Mouse (Mus musculus): ENCODE results near the gene Lsm14a.

Lsm14a gene

DNA sequence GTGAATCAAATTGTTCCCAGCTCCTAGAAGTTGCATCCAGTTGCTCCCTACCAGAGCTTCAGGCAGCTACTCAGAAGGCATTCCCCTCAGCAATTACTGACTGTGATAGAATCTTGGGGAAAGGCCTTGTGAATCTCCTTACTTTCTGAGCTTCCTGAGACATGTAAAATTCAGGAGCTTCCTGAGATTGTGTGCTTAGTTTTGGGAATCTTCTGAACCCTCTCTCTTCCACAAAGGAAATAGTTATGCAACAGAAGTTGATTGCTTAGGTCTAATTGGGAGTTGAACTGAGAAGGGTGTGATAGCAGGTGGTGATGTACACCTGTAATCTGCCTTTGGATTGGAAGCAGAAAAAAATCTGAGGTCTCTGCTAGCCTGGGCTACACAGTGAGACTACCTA lies at the start of gene Lsm14a:
TSS of gene Lsm14a (minus strand) at position 101 of the 400 bp plus-strand sequence.
- DNase-seq (ENCODE audit: low spot score) = no peak

DNA sequence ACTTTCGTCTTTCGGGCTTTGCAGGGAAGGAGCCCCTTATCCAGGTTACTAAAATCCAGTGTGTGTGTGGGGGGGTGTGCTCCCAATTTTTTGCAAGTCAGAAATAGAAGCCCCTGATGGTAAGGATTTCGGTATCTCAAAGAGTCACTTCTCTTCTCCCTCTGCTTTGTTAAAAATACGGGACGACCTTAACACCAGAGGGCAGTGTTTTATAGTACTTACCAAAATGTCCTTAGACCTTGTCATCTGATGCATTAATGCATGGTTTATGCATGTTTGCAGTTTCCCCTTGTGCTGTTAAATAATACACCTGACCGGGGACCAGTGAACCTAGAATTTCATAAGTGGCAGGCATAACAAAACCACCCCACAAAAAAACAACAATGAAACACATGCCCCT lies 45.8 kb upstream of the Lsm14a start:
- DNase-seq (ENCODE audit: low spot score) = no peak

DNA sequence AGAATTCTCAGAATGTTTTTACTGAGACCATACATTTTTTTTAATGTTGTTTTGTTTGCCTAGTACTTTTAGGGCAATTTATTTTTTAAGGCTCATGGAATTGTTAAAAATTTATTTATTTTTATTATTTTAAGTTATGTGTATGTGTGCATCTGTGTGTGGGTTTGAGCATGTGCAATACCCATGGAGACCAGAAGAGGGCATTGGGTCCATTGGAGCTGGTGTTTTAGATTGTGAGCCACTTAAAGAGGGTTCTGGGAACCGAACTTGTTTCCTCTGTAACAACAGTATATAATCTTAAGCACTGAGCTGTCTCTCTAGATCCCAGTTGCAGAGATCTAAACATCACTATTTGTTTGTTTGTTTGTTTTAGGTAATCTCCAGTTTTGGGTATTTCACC lies 40.5 kb upstream of the Lsm14a start:
- DNase-seq (ENCODE audit: low spot score) = no peak

DNA sequence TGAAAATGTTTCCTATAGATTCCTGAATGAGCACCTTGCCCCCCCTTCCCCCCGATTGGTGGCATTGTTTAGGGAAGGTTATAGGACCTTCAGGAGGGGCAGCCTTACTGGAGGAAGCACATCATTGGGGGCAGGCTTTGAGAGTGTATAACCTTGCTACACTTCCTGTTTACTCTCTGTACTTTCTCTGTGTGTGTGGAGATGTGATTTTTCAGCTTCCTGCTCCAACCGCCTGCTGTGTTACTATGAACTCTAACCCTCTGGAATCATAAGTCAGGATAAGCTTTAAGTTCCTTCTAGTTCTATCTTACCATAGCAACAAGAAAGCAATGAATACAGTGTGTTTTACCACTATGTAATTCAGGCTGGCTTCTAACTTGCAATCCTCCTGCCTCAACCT lies 28.1 kb upstream of the Lsm14a start:
- no peak for DNase-seq (ENCODE audit: low spot score)

DNA sequence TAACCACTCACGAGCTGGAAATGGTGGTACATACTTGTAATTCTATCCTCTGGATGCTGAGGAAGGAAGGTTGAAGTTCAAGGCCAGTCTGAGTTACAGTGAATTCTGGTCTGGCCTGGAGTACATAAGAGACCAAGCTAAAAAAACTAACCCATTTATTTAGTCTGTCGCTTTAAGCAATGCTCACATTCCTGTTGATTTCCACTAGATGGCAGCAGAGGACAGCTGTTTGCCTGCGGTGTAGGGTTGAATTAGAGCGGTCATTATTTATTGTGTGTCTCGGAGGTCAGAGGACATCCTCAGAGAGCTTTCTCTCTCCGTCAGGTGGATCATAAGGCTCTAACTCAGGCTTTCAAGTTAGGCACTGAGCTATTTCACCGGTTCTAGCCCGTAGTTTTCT lies 14.4 kb upstream of the Lsm14a start:
- DNase-seq (ENCODE audit: low spot score) = no peak

DNA sequence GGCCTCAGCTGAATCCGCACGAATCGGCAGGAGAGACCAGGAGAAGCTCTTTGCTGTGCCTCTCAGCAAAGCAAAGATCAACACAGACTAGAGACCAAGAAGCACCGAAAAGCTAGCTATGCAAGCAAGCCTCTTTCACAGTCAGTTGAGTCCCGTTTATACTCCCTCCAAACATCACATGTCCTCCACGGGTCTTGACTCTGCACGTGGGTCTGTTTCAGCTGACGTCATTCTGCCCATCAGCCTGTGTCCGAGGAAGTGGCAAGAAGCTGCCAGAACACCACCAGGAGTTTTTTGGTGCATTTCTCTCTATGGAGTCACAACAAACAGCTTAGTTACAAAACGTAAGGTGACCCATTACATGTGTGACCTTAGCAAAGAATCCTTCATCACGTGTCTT lies 10.8 kb upstream of the Lsm14a start:
- no peak for DNase-seq (ENCODE audit: low spot score)

DNA sequence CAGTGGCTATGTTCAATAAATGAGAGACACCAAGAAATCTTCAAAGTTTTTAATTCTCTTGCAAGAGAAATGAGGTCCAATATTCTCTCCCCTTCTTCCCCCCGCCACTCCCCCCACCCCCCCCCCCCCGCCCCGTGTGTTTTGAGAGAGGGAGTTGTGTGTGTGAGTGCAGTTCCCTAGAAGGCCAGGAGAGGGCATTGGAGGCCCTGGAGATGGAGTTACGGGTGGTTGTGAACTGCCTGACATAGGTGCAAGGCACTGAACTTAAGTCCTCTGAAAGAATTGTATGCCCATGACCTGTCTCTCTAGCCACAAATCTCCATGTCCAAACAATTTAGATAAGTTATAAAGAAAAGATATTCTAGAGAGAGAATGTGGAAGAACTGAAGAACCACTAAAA lies 7.0 kb upstream of the Lsm14a start:
- no peak for DNase-seq (ENCODE audit: low spot score)

DNA sequence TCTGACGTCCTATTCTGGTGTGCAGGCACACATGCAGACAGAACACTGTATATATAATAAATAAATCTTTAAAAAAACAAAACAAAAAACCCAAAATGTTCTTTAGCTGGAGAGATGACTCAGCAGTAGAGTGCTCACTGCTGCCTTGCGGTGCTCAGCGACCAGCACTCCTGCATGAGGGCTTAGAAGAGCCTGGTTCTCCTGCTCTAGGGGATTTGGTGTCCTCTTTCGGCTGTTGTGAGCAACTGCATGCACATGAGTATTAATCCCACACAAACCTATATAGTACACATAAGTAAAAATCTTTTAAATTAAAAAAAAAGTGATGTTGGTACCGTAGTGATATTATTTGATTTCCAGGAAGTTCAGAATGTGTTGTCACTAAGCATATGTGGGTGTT lies 5.7 kb upstream of the Lsm14a start:
- DNase-seq (ENCODE audit: low spot score) = no peak

DNA sequence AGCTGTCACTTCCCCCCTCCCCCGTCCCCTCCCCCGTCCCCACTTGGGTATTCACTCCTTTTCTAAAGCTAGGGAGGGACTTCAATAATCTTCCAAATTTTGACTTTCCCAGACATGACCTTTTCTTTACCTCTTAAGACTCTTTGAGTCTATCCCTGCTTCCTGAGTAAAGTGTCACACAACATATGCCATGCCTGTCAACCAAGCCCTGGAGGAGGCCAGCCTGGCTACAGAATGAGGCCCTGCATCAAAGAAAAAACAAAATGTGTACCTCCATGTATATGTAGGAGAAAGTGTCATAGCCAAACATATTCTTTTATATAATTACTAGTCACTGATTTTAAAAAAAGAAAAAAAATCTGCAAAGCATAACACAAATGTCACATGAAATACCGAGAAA lies 3.7 kb upstream of the Lsm14a start:
- DNase-seq (ENCODE audit: low spot score) = no peak

DNA sequence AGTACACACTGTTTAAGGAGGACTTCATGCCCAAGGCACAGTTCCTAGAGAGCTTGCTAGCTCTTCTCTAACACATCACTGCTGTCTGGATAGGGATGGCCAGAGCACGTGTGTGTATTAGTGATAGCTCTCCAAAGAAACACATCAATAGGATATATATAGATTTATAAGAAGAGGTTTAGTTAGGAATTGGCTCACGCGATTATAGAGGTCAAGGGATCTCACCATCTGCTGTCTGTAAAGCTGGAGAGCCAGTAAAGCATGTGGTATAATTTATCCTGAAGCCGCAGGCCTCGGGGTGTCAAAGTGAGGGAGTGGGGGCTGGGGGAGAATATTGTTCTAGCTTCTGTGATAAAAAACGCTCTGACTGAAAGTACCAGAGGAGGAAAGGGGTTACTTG lies 2.6 kb upstream of the Lsm14a start:
- no peak for DNase-seq (ENCODE audit: low spot score)

DNA sequence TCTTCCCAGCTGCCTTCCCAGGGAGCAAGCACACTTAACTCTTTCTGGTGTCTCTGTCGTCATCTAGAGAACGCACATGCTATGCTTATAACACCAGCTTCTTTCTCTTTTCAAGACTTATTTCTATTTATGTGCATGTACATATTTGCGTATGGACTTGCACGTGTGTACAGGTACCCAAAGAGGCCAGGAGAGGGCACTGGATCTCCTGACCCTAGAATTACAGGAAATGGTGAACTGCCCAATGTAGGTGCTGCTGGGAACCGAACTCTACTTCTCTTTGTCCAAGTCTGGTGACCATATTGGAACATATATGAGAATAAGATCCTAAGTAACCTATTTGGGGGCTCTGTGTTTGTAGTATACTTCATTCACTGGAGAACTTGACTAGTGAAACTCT lies 1.5 kb upstream of the Lsm14a start:
- DNase-seq (ENCODE audit: low spot score) = no peak

DNA sequence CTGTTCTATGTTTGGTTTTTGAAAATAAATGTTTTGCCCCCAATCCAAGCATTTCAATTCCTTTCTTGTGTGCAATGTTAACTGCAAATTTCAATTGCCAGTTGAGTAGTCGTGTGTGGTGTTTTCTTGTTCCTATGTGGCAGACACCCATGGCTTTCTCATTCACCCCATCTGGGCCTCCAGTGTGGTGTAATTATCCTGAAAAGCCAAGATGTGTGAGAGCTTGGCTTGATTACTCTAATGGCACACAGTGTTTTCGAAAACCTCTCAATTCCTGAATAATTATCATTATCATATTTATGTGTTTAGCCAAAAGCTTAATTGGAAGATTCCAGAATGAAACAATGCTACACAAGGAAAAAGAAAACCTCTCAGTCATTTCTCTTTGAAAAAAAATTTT lies 976 bp upstream of the Lsm14a start:
- no peak for DNase-seq (ENCODE audit: low spot score)

DNA sequence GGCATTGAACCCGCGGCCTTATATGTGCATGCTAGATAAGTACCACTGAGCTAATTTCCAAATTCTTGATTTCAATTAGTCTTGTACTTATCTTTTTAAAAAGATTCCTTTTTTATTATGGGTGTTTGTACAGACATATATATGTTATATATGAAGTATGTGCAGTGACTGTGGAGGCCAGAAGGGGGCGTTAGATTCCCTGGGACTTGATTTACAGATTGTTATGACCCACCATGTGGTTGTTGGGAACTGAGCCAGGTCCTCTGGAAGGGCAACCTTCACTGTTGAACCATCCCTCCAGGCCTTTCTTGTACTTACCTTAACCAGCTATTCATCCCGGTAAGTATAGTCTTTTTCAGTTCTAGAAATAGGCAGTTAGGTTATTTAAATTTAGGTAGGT lies 780 bp downstream of the Lsm14a start:
- no peak for DNase-seq (ENCODE audit: low spot score)

DNA sequence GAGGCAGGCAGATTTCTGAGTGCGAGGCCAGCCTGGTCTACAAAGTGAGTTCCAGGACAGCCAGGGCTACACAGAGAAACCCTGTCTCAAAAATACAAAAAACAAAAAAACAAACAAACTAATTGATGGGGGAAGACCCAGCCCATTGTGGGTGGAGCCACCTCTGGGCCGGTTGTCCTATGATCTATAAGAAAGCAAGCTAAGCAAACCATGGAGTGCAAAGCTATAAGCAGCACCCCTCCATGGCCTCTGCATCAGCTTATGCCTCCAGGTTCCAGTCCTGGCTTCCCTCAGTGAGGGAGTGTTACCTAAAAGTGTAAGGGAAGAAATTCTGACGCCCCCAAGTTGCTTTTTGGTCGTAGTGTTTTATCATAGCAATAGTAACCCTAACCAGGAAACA lies 1.4 kb downstream of the Lsm14a start:
- no peak for DNase-seq (ENCODE audit: low spot score)

DNA sequence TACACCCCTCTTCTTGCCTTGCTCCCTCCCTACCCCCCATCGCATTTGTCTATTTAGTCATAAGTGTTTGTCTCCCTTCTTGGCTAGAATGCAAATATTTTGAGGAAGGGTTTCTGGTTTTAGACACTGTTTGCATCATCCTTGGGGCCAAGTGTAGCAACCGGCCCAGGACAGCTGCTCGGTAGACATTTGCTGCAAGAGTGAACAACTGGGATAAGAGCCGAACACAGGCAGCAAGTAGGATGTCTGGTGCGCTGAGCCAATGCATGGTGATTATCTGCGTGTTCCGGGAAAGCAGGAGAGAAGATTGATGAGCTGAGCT lies 2.3 kb downstream of the Lsm14a start:
- no peak for DNase-seq (ENCODE audit: low spot score)

DNA sequence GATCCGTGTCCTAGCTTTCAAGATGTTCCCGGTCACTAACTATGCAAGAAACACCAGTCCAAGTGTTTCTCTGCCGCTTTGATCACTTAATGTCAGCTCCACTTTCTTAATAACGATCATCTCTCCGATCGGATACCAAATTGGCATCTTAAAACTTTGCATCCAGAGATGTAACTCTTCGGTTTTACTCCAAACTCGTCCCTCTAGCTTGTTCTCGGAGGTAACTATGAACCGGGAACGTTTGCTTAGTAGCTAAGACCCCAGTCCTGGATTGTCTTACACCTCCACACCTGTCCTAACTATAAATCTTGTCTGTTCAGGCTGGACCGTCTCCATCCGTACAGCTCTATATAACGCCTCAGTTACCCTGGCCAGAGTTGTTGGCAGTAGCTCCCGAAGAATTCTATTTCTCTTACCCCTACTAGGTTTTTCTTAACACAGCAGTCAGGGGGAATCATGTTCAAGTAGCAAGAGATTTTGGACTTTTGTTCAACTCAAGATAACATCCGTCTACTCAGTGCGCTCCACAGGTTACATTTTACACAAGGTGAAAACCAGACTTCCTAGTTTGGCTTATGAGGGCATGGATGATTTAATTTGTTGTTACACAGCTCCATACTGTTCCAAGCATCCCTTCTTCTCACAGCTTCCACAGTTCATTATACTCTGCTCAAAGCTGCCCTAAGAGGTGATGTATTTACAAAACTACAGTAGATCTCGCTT lies 2.8 kb downstream of the Lsm14a start:
- DNase-seq (ENCODE audit: low spot score) = no peak

DNA sequence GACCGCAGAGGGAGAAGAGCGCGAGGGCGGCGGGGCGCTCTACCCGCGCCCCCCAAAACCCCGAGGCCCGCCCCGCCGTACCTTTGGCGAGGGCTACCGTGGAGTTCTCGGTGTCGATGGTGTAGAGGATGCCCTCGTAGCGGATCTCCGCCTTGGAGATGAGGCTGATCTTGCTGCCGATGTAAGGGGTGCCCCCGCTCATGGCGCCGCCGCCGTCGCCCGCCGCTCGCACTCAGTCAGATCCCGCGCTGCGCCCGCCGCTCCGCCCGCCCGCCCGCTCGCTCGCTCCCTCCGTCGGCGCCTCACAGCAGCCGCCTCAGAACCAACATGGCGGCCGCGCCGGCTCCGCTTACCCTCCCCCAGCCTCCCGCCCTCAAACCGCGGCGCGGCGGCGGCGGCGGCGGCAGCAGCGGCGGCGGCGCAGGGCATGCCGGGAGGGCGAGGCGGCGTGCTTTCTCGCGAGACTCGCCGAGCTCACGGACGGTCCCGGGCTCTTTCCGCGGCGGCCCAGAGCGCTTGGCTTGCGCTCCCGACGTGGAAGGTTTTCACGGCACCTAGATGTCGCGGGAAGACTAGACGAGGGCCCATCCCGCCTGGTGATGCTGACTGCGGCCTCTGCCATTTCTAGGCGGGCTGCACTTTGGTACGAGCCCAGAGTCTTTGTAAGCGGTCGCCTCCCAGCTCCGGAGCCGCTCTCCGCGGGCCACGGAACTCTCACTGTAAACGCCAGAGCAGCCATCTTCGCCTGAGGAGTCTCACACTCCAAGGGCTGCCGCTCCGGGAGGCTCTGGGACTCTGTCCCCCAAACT lies 3.6 kb downstream of the Lsm14a start:
- peak; percentile 86 for DNase-seq (ENCODE audit: low spot score)

DNA sequence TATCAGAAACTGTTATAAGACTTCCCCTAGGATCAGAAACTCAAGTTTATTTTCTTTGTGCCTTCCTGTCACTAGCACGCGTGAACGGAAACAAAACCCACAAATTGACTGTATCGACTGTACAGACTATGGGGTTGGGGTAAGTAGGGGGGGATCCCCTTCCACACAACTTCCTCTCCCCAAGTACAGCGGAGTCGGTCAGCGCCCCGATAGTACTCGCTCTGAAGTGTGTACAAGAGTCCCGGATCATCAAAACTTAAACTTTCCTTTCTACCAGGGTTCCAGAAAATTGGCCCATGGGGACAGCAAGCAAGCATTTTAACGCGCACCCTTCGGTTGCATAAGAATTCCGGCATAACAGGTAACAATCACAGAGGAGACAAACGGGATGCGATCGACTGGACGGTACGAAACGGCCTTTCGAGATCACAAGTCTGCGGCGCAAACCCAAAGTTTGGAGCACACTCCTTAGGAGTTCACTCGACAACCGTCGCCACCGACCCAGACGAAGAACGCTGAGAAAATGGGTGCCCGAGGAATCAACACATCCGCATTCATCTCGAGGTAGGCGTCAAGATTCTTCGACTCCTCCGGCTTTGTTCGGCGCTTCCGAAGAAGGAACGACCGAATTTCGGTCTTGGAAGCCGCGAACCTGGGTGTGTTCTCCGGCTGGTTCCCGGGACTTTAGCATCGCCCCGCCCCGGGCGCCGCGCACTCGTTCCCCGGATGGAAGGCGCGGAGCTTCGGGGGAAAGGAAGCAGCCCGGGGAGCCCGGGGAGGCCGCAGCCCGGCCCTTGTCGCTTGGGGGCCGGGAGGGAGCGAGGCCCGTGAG lies 4.5 kb downstream of the Lsm14a start:
- peak; percentile 30 for DNase-seq (ENCODE audit: low spot score)

DNA sequence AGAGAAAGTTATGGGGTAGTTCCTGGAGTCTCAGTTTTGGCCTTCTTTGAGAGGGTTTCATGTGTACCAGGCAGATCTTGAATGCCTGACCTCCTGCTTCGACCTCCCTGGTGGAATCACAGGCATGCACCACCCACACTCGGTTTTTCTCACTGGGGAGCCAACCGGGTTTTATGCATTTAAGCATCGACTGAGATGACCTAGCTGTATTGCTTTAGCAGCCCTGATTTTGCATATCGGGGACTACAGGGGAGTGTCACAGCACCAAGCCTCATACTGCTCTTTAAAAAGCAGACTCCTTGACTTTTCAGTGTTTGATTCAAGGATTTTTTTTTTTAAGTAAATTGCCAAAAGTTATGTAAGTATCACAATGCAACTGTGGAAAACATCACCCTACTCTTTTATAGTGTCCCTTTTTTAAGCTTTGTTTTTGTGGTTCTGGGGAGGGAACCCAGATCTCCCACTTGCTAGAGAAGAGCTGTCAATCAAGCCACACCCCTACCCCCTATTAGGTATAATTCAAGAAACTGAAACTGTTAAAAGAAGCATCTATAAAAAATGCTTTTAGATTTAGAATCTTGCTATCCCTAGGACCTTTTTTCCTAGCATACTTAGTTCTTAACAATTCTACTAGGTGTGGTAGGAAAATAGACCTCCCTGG lies 5.2 kb downstream of the Lsm14a start:
- DNase-seq (ENCODE audit: low spot score) = no peak

DNA sequence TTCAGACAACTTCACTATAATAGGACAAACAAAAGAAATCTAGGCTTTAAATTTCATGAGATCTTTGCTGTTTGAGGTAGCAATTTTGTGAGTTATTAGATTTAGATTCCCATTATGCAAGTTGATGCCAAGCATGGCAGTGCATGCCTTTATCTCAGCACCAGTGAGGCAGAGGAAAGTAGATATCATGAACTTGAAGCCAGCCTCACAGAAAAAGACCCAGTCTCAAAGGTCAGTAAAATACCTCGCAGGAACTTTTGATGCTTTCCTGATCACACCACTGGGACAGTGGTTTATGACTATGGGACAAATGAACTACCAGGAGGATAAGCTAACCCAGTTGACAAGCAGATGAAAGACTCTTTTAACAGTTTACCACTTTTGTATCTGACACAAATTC lies 10.3 kb downstream of the Lsm14a start:
- no peak for DNase-seq (ENCODE audit: low spot score)

DNA sequence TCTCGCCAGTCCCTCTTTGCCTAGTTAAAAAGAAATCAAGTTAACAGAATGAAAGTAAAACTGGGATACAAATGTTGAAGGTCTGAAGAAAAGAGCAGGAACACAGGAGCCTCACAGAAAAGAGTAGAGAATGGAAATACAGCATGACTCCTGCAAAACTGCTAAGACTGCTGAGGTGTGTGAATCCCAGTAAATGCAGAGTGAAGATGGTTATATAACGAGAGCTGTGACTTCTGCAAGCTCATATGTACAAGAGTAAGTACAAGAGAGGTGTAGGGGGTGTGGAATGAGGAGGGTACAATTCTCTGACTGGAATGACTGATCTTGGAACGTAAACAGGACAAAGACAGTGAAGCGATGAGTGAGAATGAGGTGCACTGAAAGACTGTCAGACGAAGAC lies 11.4 kb downstream of the Lsm14a start:
- no peak for DNase-seq (ENCODE audit: low spot score)

DNA sequence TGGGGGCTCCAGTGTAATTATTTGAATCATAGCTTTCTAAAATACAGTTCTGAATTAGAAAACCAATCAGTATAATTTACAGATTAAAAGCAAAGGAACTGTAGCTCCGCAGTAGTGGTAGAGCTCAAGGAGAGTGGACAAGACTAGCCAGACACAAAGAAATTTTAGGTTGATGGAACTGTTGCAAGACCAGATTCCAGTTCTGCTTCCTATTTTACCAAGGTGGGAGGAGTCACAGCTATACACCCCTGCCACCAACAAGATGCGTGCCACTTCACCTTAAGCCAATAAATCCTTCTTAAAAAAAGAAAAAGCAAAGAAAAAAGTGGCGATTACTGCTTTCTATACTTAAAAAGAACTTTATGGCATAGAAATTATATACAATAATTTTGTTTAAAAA lies 12.8 kb downstream of the Lsm14a start:
- DNase-seq (ENCODE audit: low spot score) = no peak

DNA sequence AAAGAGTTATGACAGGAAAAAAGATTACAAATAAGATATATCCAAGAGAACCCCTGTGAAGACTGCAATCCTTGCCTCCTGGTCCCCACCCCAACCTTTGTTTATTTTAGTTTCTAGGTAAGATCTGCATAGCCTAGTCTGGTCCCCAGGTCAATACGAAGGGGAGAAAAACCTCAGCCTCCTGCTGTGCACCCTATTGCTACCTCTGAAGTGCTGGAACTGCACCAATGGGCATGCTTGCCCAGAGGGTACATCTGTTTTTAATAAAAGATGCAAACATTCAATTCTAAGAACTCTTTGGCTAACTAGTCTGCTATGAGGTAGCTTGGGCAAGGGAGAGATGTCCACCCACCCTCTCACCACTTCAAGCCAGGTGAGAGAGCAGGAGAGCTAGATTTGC lies 19.2 kb downstream of the Lsm14a start:
- DNase-seq (ENCODE audit: low spot score) = no peak

Data from ovary, adult 18-20 months (tissue).